Mouse (Mus musculus): ENCODE measurements at regions not wholly inside any gene's neighbourhood (a gene's known extent, or its start where the extent isn't known, plus 50 kb on each side); places are given as distances from the start of the nearest gene placed in this dataset.

DNA sequence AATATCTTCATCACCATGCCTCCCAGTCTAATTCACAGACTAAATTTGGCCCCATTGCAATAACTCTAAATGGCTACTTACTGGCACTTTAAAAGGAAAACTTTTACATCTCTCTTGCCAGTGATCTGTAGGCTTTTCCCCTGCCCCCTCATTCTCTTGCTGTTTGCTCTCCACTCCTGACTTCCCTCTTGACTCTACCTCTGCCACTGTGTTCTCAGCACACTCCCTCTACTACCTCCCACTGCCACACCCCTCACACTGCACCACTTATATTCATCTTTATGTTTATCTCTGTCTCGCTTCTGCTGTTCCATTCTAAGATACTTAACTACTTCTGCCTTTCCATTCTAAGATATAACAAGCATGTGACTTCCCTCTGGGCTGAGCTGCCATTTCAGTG is 141.4 kb upstream of the Rnf32 start:
- no peak overlapping the region for H3K27ac ChIP-seq (ENCODE audit: control insufficient read depth, low read depth, low read length)
- H3K27me3 ChIP-seq (ENCODE audit: control insufficient read depth in 1 of 2, insufficient read depth in 2 of 2, low read length in 2 of 2), result no peaks in the 10 kb centered on the region
- H3K79me2 ChIP-seq (ENCODE audit: control insufficient read depth, insufficient read depth, low read length, poor library complexity), result no peaks in the 10 kb centered on the region
- no peak overlapping the region for H3K9ac ChIP-seq (ENCODE audit: control insufficient read depth, low read depth, low read length, poor library complexity, severe bottlenecking)
- no peak for TF ChIP-seq MEF2A (IDR thresholded peaks at IDR 0.05; ENCODE audit: extremely low read depth, insufficient replicate concordance, low read depth, low read length, poor library complexity, severe bottlenecking)
- no peak for TF ChIP-seq MXI1 (IDR thresholded peaks at IDR 0.05; ENCODE audit: low read depth, low read length)
- TF ChIP-seq CHD2 (IDR thresholded peaks at IDR 0.05; ENCODE audit: low read length), result no peak
- TF ChIP-seq MYB (IDR thresholded peaks at IDR 0.05; ENCODE audit: low read depth, low read length), result no peak
- TF ChIP-seq POLR2AphosphoS2 (IDR thresholded peaks at IDR 0.05; ENCODE audit: low read length), result no peak
- TF ChIP-seq TCF12 (IDR thresholded peaks at IDR 0.05; ENCODE audit: low read depth, low read length), result no peak
- no peak for TF ChIP-seq HCFC1 (IDR thresholded peaks at IDR 0.05; ENCODE audit: low read depth, low read length)
- no peak for TF ChIP-seq TBP (IDR thresholded peaks at IDR 0.05; ENCODE audit: low read depth, low read length)
- TF ChIP-seq MAFK (IDR thresholded peaks at IDR 0.05; ENCODE audit: borderline replicate concordance, low read depth, low read length), result no peak
- no peaks in the 10 kb centered on the region for H3K4me1 ChIP-seq (ENCODE audit: control insufficient read depth in 1 of 2, insufficient read depth in 2 of 2, low read length in 2 of 2)
- DNase-seq (ENCODE audit: low read depth, low spot score), result no peak
- no peak overlapping the region for H3K4me3 ChIP-seq (ENCODE audit: control insufficient read depth in 1 of 2, insufficient read depth in 1 of 2, low read depth in 2 of 2, low read length in 2 of 2)
- no peaks in the 10 kb centered on the region for H3K9me3 ChIP-seq (replicated peaks; ENCODE audit: insufficient read depth, low read length)
- no peaks in the 10 kb centered on the region for H3K36me3 ChIP-seq (ENCODE audit: control insufficient read depth in 1 of 2, insufficient read depth in 2 of 2, low read length in 2 of 2)

GRCm38 (mm10) chr5:29036636-29037035 is 159.2 kb upstream of the Rnf32 start:
- TF ChIP-seq RAD21 (IDR thresholded peaks at IDR 0.05; ENCODE audit: low read depth, low read length) (no peak), SMC3 (IDR thresholded peaks at IDR 0.05; ENCODE audit: low read depth, low read length) (0 out of 2 replicates have a peak, but pooled peaks have one; percentile 8)
- H3K27ac ChIP-seq (ENCODE audit: control insufficient read depth, low read depth, low read length), result no peak overlapping the region
- no peak overlapping the region for H3K9ac ChIP-seq (ENCODE audit: control insufficient read depth, low read depth, low read length, poor library complexity, severe bottlenecking)
- H3K79me2 ChIP-seq (ENCODE audit: control insufficient read depth, insufficient read depth, low read length, poor library complexity), result no peaks in the 10 kb centered on the region
- H3K27me3 ChIP-seq (ENCODE audit: control insufficient read depth in 1 of 2, insufficient read depth in 2 of 2, low read length in 2 of 2), result no peaks in the 10 kb centered on the region
- no peak for DNase-seq (ENCODE audit: low read depth, low spot score)
- H3K4me1 ChIP-seq (ENCODE audit: control insufficient read depth in 1 of 2, insufficient read depth in 2 of 2, low read length in 2 of 2), result no peaks in the 10 kb centered on the region
- no peak overlapping the region for H3K4me3 ChIP-seq (ENCODE audit: control insufficient read depth in 1 of 2, insufficient read depth in 1 of 2, low read depth in 2 of 2, low read length in 2 of 2)
- H3K9me3 ChIP-seq (replicated peaks; ENCODE audit: insufficient read depth, low read length), result no peaks in the 10 kb centered on the region
- no peaks in the 10 kb centered on the region for H3K36me3 ChIP-seq (ENCODE audit: control insufficient read depth in 1 of 2, insufficient read depth in 2 of 2, low read length in 2 of 2)

GRCm38 (mm10) chr5:29033462-29033997 is 162.3 kb upstream of the Rnf32 start:
- no peaks in the 10 kb centered on the region for H3K4me1 ChIP-seq (ENCODE audit: control insufficient read depth in 1 of 2, insufficient read depth in 2 of 2, low read length in 2 of 2)
- no peak overlapping the region for H3K9ac ChIP-seq (ENCODE audit: control insufficient read depth, low read depth, low read length, poor library complexity, severe bottlenecking)
- H3K79me2 ChIP-seq (ENCODE audit: control insufficient read depth, insufficient read depth, low read length, poor library complexity), result no peaks in the 10 kb centered on the region
- H3K36me3 ChIP-seq (ENCODE audit: control insufficient read depth in 1 of 2, insufficient read depth in 2 of 2, low read length in 2 of 2), result no peaks in the 10 kb centered on the region
- H3K27ac ChIP-seq (ENCODE audit: control insufficient read depth, low read depth, low read length), result no peak overlapping the region
- DNase-seq (ENCODE audit: low read depth, low spot score), result no peak
- H3K9me3 ChIP-seq (replicated peaks; ENCODE audit: insufficient read depth, low read length), result no peaks in the 10 kb centered on the region
- no peaks in the 10 kb centered on the region for H3K27me3 ChIP-seq (ENCODE audit: control insufficient read depth in 1 of 2, insufficient read depth in 2 of 2, low read length in 2 of 2)
- TF ChIP-seq MYC (IDR thresholded peaks at IDR 0.05; ENCODE audit: low read depth, low read length), result no peak
- no peak for TF ChIP-seq SMC3 (IDR thresholded peaks at IDR 0.05; ENCODE audit: low read depth, low read length)
- no peak for TF ChIP-seq MAFK (IDR thresholded peaks at IDR 0.05; ENCODE audit: borderline replicate concordance, low read depth, low read length)
- no peak for TF ChIP-seq MXI1 (IDR thresholded peaks at IDR 0.05; ENCODE audit: low read depth, low read length)
- no peak for TF ChIP-seq USF2 (IDR thresholded peaks at IDR 0.05; ENCODE audit: borderline replicate concordance in 1 of 2, insufficient read depth in 1 of 2, low read depth in 1 of 2, low read length in 2 of 2)
- no peak for TF ChIP-seq ELF1 (IDR thresholded peaks at IDR 0.05; ENCODE audit: low read depth, low read length)
- TF ChIP-seq CHD2 (IDR thresholded peaks at IDR 0.05; ENCODE audit: low read length), result no peak
- TF ChIP-seq MEF2A (IDR thresholded peaks at IDR 0.05; ENCODE audit: extremely low read depth, insufficient replicate concordance, low read depth, low read length, poor library complexity, severe bottlenecking), result no peak
- H3K4me3 ChIP-seq (ENCODE audit: control insufficient read depth in 1 of 2, insufficient read depth in 1 of 2, low read depth in 2 of 2, low read length in 2 of 2), result no peak overlapping the region

All from MEL (cell line).